Mouse (Mus musculus): ENCODE data around the gene Dagla.

The Dagla gene

DNA sequence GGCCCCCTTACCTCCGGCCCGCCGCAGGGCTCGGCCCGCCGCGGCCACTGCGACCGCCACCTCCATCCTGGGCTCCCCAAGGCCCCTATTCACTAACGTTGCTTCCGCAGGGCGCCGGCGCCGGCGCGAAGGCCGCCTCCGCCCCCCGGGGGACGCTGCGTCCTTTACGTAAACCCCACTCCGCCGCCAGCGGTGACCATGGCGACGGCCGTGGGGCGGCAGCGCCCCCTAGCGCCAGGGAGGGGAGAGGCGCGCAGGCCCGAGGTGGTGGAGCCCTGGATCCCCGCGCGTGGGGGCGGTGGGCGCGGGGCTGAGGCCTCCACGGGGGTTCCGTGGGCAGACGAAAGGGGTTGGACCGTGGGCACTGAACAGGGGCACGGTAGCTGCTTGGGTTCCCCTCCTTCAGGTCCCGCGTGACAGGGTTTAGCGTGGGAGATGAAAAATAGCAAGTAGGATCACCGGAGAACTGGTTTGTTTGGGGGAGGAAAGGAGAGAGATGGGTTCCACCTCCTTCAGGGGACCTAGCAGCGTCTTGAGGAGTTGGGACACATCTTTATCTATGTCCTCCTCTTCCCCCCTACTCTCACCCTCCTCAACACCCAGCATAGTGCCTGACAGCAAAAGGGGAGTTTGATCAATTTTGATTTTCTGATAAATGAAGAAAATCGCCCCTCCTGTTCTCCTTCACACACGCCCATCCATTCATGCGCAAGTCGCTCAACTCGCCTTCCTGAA is at the start of gene Dagla:
Gene Dagla, minus strand, starts transcription at position 68 of the 735 bp plus-strand sequence.
- DNase-seq, result peak; percentile 70

DNA sequence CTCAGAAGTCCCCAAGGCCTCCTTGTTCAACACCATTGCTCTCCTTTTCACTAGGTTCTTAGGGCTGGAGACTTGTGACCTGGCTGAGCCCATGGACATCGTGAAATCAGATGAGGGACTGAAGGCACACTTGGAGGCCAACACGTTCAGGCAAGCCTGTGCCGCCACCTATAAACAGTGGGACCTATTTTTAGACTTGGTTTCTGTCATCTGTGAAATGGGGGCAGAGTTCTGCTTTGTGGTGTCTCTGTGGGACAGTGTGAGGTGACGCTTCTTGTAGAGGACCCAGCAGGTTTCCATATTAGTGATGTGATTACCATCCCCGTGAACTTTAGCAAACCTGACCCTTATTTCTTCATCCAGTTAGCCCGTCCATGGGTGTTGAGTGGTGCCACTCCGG is 47.5 kb upstream of the Dagla start:
- DNase-seq, result no peak

DNA sequence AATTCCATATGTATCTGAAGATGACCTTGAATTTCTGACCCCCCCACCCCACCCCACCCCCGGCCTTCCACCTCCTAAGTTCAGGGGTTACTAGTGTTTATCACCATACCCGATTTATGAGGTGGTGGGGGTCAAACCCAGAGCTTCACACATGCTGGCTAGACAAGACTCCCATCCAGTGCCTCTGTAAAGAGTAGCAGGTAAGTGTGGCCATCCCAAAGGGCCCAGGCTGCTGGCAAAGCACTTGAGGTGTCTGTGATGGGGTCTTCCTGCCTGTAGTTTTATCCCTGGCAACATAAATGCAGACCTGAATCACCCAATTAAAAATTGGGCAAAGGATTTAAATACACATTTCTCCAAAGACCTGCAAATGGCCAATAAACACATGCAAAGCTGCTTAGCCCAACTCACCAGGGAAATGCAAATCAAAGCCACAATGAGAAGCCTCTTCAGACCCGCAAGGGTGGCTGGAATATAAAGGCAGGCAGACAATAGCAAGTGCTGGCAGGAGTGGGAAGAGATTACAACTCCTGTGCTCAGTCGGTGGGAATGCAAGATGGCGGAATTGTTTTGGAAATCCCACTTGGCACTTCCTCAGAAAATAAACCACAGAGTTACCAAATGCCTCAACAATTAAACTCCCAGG is 43.1 kb upstream of the Dagla start:
- DNase-seq, result no peak

DNA sequence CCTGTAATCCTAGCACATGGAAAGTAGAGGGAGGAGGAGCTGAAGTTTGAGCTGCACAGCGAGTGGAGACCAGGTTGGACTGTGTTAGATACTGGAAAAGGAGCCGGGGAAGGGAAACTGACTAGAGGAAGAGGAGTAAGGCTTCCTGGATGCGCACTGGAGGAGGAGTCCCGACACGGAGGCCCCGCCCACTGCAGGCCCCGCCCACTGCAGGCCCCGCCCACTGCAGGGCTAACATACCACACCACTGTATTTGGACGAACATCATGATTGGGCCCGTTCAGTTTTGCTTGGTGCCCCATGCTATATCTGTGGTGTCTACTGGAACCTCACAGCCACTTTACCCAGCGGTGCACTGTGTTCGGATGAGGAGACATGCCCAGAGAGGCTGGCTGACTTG is 41.0 kb upstream of the Dagla start:
- DNase-seq, result no peak

DNA sequence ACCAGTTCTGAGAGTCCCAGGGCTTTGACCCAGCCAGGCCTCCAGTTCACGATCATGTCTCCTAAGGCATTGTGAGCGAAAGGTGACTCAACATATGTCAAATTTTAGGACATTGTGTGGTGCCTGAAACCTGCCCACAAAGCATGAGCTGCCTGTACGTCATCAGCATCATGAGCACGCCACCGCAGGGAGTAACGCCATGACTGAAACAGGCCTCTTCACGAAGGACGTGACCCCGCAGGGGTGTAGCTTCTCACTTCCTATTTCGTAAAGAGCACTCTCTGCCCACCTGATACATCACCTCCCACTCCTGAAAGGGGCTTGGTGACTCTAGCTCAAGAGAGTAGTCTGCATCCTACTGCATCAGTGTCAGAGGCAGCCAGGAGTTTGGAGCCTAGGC is 39.2 kb upstream of the Dagla start:
- DNase-seq, result no peak

DNA sequence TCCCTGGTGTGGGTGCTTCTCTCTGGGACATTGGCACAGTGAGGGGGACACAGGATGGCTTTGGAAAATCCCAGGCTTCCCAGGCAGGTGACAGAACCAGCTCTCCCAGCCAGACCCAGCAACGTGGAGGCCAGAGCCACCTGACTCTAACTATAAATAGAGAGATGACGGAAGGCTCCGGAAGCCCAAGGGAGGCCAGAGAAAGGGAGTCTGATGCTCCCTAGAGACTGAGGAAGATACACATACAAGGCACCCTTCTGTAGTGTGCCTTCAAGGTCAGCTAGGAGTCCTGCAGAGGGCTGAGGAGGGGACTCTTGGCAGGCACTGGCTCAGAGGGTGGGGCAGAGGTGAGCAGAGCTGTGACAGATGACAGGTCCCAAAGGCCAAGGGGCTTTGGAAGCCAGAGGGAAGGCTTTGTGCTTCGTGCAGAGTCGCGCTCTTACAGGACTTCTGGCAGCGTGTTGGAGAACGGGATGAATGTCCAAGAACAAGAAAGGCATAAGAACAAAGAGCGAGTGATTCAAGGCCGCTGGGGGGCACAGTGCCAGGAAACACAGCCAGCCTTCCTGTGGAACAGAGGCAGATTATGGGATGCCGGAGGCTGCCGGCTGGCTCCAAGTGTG is 37.3 kb upstream of the Dagla start:
- peak; percentile 59 for DNase-seq

DNA sequence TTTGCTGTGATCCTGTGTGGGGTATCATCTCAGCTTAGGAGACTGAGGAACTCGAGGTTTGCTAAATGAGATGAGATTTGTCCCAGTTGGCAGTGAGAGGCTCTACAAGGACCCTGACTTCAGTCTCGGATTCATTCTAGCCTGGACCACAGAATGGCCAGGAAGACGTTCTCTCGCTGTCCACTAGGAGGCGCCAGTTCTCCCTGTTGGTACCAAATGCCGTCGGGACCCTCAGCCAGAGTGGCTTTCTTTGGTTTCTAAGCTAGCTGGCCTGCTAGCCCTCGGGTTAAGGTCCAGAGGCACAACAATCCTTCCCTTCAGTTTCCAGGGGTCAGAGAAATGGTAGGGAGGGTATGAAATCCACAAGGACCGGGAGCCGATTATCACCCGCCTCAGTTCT is 36.5 kb upstream of the Dagla start:
- peak; percentile 29 for DNase-seq

DNA sequence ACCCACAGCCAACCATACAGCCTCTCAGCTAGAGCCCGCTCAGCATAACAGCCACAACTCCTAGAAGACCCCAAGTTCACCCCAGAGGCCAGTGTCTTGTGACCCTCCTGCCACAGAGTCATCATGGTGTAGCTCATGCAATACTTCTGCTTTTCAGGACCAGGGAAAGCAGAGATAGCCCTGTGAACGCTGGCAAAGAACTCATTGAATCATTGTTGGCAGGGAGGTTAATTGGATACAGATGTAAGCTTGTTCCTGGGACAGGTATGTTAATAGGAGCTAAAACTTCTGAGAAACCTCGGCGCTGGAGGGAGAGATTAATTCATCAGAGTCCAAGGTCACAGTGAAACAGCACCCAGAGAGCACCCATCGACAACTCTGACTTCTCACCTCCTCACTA is 36.0 kb upstream of the Dagla start:
- DNase-seq, result no peak

DNA sequence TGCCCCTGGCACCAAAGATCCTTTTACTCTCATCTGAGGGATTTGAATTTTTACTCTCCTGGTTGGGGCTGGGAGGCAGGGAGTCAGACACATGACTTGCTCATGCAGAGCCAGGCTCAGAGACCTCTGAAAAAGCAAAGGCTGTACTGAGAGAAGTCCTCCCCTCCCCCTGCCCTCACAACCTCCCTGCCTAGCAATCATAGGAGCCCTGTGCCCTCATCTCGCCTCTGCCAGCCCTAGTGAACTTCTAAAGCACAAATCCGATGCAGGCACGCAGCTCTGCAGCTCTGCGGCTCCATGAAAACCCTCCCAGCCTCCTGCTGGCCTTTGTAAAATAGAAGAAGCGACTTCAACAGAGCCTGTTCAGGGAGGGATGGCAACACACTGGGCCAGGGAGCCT is 34.6 kb upstream of the Dagla start:
- DNase-seq, result no peak

DNA sequence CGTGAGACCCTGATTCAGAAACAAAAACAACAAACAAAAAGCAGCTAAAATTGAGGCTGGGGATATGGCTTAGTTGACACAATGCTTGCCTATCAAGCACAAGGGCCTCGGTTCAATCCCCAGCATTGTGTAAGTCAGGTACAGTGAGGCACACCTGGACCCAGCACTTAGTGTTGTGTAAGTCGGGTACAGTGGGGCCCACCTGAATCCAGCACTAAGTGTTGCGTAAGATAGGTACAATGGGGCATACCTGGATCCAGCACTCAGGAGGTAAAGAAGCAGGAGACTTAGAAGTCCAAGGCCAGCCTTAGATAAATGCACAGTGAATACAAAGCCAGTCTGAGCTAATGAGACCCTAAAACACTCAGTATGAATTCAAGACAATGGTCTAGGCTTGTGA is 34.0 kb upstream of the Dagla start:
- DNase-seq, result no peak

DNA sequence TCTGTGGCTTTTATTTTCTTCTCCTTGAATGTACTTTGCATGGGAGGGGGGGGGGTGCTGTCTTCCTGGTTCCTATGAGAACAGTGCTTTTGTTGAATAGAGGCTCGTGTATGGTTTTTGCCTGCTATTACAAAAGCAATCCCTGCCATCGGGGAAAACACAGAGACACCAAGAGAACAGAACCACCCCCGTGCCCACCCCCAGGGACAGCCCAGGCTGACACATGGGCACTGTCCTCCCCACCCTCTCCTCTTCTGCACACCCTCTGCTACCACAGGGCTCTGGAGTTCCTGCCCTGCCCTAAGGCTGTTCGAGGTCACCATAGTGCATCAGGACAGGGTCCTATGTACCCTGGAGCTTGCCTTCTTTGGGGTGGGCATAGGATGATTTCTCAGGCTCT is 29.8 kb upstream of the Dagla start:
- DNase-seq, result no peak

DNA sequence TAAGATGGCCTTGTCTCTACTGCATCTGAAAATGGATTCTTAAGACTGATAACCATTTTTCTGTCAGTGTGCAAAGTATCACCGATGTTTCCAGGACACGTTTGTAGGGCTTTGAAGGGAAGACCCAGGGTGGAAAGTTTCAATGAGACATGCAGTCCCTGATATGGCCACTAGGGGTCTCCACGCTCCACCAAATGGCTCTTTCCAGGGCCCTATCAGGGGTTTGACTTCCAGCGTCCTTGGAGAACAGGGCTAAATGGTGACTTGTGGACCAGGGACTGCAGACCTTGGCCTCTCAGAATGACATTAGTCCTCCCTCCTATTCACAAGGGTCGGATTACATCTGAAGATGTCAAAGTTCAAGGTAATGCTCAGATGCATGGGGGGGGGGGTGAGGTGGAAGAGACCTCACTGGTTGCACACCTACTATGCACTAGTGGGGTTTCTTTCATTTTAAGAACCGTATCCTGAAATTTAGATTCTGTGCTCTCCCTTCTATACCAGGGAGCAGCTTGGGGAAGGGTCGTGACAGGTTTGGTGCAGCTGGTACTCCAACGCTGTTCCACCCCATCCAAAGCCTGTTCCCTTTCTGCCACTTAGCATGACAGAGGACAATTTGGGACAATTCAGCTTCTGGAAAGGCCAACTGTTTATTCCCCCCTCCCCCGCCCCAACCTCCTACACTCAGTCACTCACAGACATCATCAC is 29.0 kb upstream of the Dagla start:
- DNase-seq, result peak; percentile 34

DNA sequence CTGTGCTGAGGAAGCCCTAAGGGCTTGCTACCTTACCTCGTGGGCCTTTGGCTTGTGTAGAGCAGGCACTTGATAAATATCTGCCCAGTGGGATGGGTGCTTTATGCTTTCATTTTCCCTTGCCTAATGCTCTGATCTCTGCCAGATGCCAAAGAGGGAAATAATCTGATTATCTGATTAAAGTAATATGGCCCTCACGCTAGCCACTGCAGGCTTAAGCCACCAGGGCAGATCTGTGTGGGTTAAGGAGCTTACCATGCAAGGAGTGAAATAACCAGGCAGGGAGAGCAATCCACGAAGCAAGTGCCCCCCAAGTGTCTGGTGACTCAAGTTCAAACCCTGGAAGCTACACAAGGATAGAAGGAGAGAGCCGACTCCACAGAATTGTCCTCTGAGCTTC is 27.0 kb upstream of the Dagla start:
- no peak for DNase-seq

DNA sequence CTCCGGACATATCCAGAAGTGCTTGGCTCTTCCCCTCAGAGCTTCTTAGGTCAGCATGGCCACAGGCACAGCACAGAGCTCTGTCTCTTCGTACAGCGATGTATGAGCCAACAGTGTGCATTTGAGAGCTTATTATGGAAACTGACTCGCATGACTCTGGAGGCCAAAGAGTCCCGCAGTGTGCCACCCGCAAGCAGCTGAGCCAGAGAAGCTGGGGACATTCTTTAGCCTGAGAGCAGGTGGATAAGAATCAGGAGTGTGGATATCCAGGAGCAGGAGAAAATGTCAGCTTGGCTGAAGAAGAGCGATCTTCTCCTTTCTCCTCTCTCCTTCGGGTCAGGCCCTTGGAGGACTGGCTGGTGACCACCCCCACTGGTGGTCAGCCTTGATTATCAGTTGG is 24.4 kb upstream of the Dagla start:
- DNase-seq, result no peak

DNA sequence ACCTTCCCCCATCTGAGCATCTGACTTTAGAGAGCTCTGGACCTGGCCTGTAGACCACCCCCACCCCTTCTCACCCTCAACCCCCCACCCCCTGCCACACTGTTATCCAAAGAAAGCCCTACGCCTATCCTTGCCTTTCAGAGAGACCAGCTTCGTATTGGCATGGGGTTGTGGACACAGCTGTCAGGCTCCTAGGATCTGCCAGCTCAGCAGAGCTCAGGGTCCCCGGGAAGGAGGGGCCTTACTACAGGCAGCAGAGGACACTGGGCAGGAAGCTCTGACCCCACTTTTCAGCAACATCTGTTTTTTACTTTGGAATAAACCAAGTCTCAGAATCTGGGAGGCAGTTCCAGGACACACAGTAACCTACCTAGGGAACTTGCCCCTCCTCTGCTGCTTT is 21.9 kb upstream of the Dagla start:
- no peak for DNase-seq

DNA sequence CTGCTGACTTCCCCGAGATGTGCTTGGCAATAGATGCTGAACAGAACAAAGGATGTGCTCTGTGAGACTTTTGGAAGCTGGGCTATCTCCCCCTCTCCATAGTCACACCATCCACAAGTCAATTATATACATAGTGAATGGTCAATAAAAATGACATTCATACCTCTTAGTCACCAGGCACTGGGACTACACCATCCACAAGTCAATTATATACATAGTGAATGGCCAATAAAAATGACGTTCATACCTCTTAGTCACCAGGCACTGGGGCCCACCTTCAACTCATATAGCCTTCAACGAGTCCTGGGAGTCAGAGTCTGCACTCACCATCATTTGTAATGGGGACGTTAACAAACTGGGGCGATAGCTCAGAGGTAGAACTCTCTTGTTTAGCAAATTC is 19.2 kb upstream of the Dagla start:
- no peak for DNase-seq

DNA sequence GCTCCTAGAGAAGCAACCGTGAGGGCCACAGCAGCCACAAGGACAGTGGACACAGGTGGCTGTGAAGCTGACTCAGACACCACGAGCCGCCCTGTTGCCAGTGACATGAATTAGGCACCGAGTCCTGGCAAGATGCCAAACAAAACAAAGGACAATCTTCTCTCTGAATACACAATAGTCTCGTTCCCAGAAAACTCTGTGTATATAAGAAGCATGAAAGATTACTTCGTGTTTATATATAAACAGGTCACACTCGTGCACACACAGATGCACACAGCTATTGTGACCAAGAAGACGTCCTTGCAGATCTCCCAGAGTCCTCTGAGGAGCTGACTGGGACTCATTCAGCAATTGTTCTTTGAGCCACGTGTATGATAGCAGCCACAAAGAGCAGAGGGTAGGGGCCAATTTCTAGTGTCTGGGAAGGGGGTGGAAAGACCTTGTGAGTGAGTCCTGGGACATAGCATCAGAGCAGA is 18.7 kb upstream of the Dagla start:
- DNase-seq, result no peak

DNA sequence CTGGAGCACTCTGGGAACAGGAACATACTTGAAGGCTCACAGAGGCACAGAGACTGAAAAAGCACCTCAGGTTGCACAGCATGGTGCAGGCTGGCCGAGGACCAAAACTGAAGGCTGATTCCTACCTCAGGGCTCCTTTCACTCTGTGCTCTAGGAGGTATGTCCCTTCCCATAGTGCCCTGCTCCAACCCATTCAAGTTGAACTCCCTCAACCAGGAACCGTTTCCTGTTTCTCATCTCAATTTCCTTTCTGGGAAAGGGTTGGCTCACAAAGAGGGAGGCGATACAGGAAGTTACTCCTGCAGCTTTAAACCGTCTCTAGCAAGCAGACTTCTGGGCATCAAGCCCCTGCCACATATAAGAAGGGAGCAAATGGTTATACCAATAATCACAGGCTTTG is 13.1 kb upstream of the Dagla start:
- DNase-seq, result no peak

DNA sequence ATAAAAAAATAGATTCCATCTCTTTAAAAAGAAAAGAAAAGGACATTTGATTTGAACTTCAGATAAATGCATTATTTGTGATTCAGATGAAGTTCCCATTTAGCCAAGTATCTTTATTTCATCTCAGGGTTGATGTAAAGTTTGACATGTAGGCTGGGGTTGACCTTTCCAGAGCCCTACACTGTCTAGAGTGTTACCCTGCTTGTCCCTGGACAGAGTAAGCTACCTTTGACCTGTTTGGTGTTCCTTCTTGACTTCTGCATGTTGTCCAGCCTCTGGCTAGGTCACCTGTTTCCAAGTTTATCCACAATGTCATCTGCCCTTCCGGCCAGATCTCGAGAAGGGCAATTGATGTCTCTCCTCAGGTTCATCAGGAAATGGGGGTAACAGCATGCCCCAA is 12.7 kb upstream of the Dagla start:
- DNase-seq, result no peak

DNA sequence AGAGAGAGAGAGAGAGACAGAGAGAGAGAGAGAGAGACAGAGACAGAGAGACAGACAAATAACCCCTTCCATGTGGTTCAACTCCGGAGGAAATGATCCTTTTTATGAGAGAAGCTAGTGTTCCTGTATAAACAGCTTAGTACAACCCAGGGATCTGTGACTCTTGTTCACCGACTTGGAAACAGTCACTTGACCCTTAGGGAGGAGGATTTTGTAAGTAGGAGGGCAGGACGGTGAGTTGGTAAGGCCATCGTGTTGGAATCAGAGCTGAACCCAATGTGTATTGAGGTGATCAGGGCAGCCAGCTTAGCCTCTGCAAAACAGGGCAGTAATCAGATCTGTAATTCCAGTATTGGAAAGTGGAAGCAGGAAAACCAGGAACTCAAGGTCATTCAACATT is 12.3 kb upstream of the Dagla start:
- no peak for DNase-seq

DNA sequence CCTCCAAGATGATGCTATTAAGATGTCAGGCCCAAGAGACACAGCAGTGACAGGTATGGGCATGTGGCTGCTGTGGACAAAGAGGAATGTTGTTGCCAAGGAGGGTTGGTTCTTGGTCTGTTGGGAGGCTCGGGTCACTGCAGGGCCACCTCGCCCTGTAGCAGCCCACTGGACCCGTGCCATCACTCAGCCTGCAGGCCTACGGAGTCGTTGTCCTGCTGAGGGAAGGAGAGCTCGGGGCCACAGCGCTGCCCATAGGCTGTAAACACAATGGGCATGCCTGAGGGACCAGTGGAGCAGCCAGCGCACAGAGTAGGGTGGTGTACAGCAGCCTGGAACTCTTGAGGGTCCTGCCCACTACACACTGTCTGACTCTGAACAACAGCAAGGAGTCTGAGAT is 7.4 kb upstream of the Dagla start:
- no peak for DNase-seq

DNA sequence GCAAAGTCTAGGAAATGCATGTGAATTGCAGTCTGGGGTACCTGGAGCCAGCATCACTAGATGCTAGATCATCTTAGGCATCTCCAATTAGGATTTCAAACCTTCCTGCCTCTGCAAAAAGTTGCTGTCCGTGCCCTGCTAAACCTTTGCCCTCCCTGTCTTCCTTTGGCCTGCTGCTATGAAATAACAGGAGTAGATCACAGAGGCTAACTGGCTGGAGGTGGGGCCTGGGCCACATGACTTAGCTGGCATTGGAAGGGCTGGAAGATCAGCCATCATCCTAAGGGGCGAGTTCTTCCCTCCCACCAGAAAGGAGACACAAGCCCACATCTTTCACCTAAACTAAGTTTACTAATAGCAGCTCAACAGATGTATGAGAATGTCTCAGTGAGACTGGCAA is 4.3 kb upstream of the Dagla start:
- no peak for DNase-seq

DNA sequence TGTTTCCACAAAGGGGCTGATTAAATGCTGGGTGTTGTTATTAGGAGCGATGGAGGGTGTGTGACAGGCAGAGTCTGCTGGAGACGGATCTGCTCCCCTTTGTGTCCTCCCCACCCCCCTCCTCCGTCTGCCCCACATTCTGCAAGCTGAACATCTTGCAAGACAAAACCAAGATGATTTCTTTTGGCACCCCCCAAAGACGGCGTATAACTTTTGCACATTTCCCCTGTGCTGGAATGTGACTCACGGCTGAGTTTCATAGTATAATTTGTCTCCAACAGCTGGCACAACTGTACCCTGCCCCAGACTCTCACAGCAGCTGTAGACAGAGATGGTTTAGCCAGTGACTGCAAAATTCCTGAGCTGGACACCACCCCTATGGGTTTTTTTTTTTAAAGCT is 3.3 kb upstream of the Dagla start:
- no peak for DNase-seq

DNA sequence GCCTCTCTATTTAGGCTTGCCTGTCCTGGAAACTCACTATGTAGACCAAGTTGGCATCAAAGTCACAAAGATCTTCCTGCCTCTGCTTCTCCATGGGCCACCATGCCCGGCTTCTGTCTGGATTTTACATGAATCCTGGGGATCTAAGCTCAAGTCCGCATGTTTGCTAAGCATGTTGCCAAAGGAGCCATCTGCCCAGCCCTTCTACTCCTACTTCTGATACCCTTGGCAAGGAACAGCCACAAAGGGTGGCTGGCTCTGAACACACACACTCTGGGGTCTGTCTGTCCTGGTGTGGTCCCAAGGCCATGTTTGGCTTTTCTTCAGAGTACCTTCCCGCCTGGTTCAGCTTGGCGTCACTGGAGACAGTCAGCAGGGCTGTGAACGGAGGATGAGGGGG is 2.7 kb upstream of the Dagla start:
- DNase-seq, result no peak

Data from cerebellum, adult 11-12 months (tissue).